Mouse (Mus musculus): ENCODE data around the gene Atp4b. TPM values are rescaled to one million over a fixed set of nuclear protein-coding genes. Genes with fewer than 3 reads are reported as not detected.

The Atp4b gene
- 1.2 and 2.8 TPM in 2 replicates for polyA plus RNA-seq (2012; rRNA removed; ENCODE audit: low replicate concordance)

GRCm38 (mm10) chr8:13396725-13397124 lies at the start of gene Atp4b:
Gene Atp4b (minus strand): TSS chr8:13396825.

GRCm38 (mm10) chr8:13434889-13435288 lies 38.3 kb upstream of the Atp4b start, which contains the start of gene Tmem255b:
Gene Tmem255b (plus strand): TSS chr8:13435189.

GRCm38 (mm10) chr8:13404666-13405131 lies 8.1 kb upstream of the Atp4b start, which contains the start of gene Grk1:
Gene Grk1 (plus strand): TSS chr8:13405081.

GRCm38 (mm10) chr8:13338255-13338860 lies 58.3 kb downstream of the Atp4b start, which contains the start of gene Tfdp1:
Gene Tfdp1 (plus strand): TSS chr8:13338751.

Other genes with a start within 250 kb of the Atp4b start
- 858 and 871 TPM in 2 replicates for gene Lamp1, start 237.7 kb downstream of the Atp4b start, polyA plus RNA-seq (2012; rRNA removed; ENCODE audit: low replicate concordance)
- gene Grtp1, start 196.2 kb downstream of the Atp4b start, polyA plus RNA-seq (2012; rRNA removed; ENCODE audit: low replicate concordance), result 15.5 and 25.4 TPM in 2 replicates
- 0.41 and 1.9 TPM in 2 replicates for gene Adprhl1, start 142.7 kb downstream of the Atp4b start, polyA plus RNA-seq (2012; rRNA removed; ENCODE audit: low replicate concordance)
- 26.4 and 33.3 TPM in 2 replicates for gene Dcun1d2, start 108.7 kb downstream of the Atp4b start, polyA plus RNA-seq (2012; rRNA removed; ENCODE audit: low replicate concordance)
- 41.9 and 43.8 TPM in 2 replicates for gene Tmco3, start 108.6 kb downstream of the Atp4b start, polyA plus RNA-seq (2012; rRNA removed; ENCODE audit: low replicate concordance)
- 42.8 and 94.6 TPM in 2 replicates for gene Tfdp1, start 58.1 kb downstream of the Atp4b start, polyA plus RNA-seq (2012; rRNA removed; ENCODE audit: low replicate concordance)
- 0.03 and 0.04 TPM in 2 replicates for gene Grk1, start 8.3 kb upstream of the Atp4b start, polyA plus RNA-seq (2012; rRNA removed; ENCODE audit: low replicate concordance)
- 9.1 and 17.6 TPM in 2 replicates for gene Tmem255b, start 38.4 kb upstream of the Atp4b start, polyA plus RNA-seq (2012; rRNA removed; ENCODE audit: low replicate concordance)
- 185 and 434 TPM in 2 replicates for gene Gas6, start 97.7 kb upstream of the Atp4b start, polyA plus RNA-seq (2012; rRNA removed; ENCODE audit: low replicate concordance)
- 0.10 TPM in 1 of 2 replicates, not detected in the other for gene 1700029H14Rik, start 165.6 kb upstream of the Atp4b start, polyA plus RNA-seq (2012; rRNA removed; ENCODE audit: low replicate concordance)

All from subcutaneous adipose tissue, adult 2 months (tissue).